Mouse (Mus musculus) liver, embryonic 11.5 days (tissue): ENCODE results near the gene Ruvbl2. TPM values are rescaled to one million over a fixed set of nuclear protein-coding genes. Genes with fewer than 3 reads are reported as not detected.
"Not testable (repeated sequence)": the region's sequence is repeated elsewhere in the genome, so short reads cannot be mapped to it uniquely, and the experiment has no call there.

Experiments
- ATAC-seq: fragments of 200-750 bp; cut with Nextera tagmentation; replicated peaks from 2 replicates; pipeline ENCODE4 v1.8.0; 2017; ENCODE audit warnings: moderate number of reproducible peaks, mild to moderate bottlenecking, moderate TSS enrichment, moderate library complexity; ENCODE audit not compliant: low FRiP score
- DNase-seq: peaks from one replicate; pipeline ENCODE4 v3.0.0-alpha.2; 2017; ENCODE audit warnings: low spot score
- H3K27ac ChIP-seq: fragments of 300-500 bp; sonication (generic); 2 replicates; pipeline ENCODE4 v1.5.1; 2014; ENCODE audit warnings: mild to moderate bottlenecking, low read depth, low read length, control low read depth
- H3K27me3 ChIP-seq: fragments of 300-500 bp; sonication (generic); replicated peaks from 2 replicates; pipeline ENCODE4 v1.6.1; 2014; ENCODE audit warnings: low read length, mixed read lengths; ENCODE audit not compliant: control insufficient read depth, insufficient read depth
- H3K36me3 ChIP-seq: fragments of 300-500 bp; sonication (generic); 2 replicates; pipeline ENCODE4 v1.6.1; 2014; ENCODE audit warnings: mild to moderate bottlenecking, low read length, moderate library complexity, mixed read lengths; ENCODE audit not compliant: control insufficient read depth, insufficient read depth
- H3K4me1 ChIP-seq: fragments of 300-500 bp; sonication (generic); replicated peaks from 2 replicates; pipeline ENCODE4 v1.6.1; 2014; ENCODE audit warnings: low read length, mixed read lengths; ENCODE audit not compliant: control insufficient read depth, insufficient read depth
- H3K4me2 ChIP-seq: fragments of 300-500 bp; sonication (generic); 2 replicates; pipeline ENCODE4 v1.6.1; 2014; ENCODE audit warnings: mild to moderate bottlenecking, control low read depth, moderate library complexity
- H3K4me3 ChIP-seq: fragments of 300-500 bp; sonication (generic); 2 replicates; pipeline ENCODE4 v1.5.1; 2014; ENCODE audit warnings: low read depth, low read length, control low read depth
- H3K9ac ChIP-seq: fragments of 300-500 bp; sonication (generic); 2 replicates; pipeline ENCODE4 v1.6.1; 2014; ENCODE audit warnings: low read depth, low read length, control low read depth
- H3K9me3 ChIP-seq: fragments of 300-500 bp; sonication (generic); 2 replicates; pipeline ENCODE4 v1.6.1; 2016; ENCODE audit warnings: low read length, inconsistent platforms, mixed read lengths; ENCODE audit not compliant: control insufficient read depth
- WGBS: fragments of 180-500 bp; shearing (Covaris S2); extraction: QIAGEN DNeasy Blood & Tissue Kit; methylation state at CpG from one replicate; pipeline ENCODE4 v1.1.7; 2014; 5-methylcytosine and 5-hydroxymethylcytosine counted together
- polyA plus RNA-seq: library from polyadenylated mRNA; unstranded; fragments of >200 nt; fragmentation: Nextera tagmentation; extraction: Ambion mirVana; gene quantifications from 2 replicates; pipeline ENCODE4 v1.2.1, GENCODE M21; 2014

Ruvbl2 gene
- polyA plus RNA-seq, result 240 and 250 TPM in 2 replicates

- Histone ChIP-seq H3K4me3 (0 out of 2 replicates have a peak within 1 kb of the TSS, but pooled peaks have one; percentile 8), H3K27ac (0 out of 2 replicates have a peak within 1 kb of the TSS, but pooled peaks have one; percentile 17), H3K27me3 (no peaks in the 10 kb centered on the region), H3K4me2 (0 out of 2 replicates have a peak within 1 kb of the TSS, but pooled peaks have one; percentile 4), H3K4me1 (peaks cover 31% of the 10 kb centered on the region), H3K9me3 (no peaks in the 10 kb centered on the region), H3K36me3 (peaks cover 2% of the 10 kb centered on the region; the same call in 1 of the 2 replicates), H3K9ac (no peak within 1 kb of the TSS)
- 38% methylated on average over 19 of the region's 19 CpGs for WGBS
- no peak for ATAC-seq
- no peak for DNase-seq
These were observed at the start of gene Ruvbl2 for GRCm38 (mm10) chr7:45437521-45438276. Gene Ruvbl2, minus strand, starts transcription at chr7:45438096.

- WGBS, result 81% methylated on average over 12 of the region's 12 CpGs
- Histone ChIP-seq H3K36me3 (no peaks in the 10 kb centered on the region), H3K27ac (peak within 1 kb of the TSS; percentile 39), H3K4me2 (peak within 1 kb of the TSS; percentile 73), H3K27me3 (no peaks in the 10 kb centered on the region), H3K9ac (no peak within 1 kb of the TSS), H3K9me3 (no peaks in the 10 kb centered on the region), H3K4me3 (peak within 1 kb of the TSS; percentile 15; the same call in 1 of the 2 replicates), H3K4me1 (peaks cover 44% of the 10 kb centered on the region)
- no peak for DNase-seq
- no peak for ATAC-seq
These were observed 49.0 kb upstream of the Ruvbl2 start, which contains the start of gene Gm45808 for GRCm38 (mm10) chr7:45486761-45487415. Gene Gm45808, minus strand, starts transcription at chr7:45486811.

- ATAC-seq (peak; percentile 48), DNase-seq (no peak)
- H3K9ac ChIP-seq, result no peak overlapping the region
- peak overlapping the region; percentile 39 for H3K27ac ChIP-seq
- no peaks in the 10 kb centered on the region for H3K36me3 ChIP-seq
- no peaks in the 10 kb centered on the region for H3K27me3 ChIP-seq
- H3K4me2 ChIP-seq, result peak overlapping the region; percentile 27
- no peaks in the 10 kb centered on the region for H3K9me3 ChIP-seq
- peak overlapping the region; percentile 15; the same call in 1 of the 2 replicates for H3K4me3 ChIP-seq
- peaks cover 40% of the 10 kb centered on the region for H3K4me1 ChIP-seq
- WGBS, result 30% methylated on average over 7 of the region's 7 CpGs
These were observed 48.3 kb upstream of the Ruvbl2 start for GRCm38 (mm10) chr7:45486158-45486557.

- H3K4me2 ChIP-seq, ATAC-seq, H3K27ac ChIP-seq, H3K9me3 ChIP-seq, H3K4me3 ChIP-seq, H3K27me3 ChIP-seq, DNase-seq, H3K9ac ChIP-seq, H3K36me3 ChIP-seq: not testable (repeated sequence)
- WGBS, result 89% methylated on average over 5 of the region's 5 CpGs
- peaks cover 33% of the 10 kb centered on the region for H3K4me1 ChIP-seq
These were observed 47.1 kb upstream of the Ruvbl2 start for GRCm38 (mm10) chr7:45484985-45485384.

- DNase-seq (no peak), ATAC-seq (no peak)
- Histone ChIP-seq H3K4me1 (peaks cover 16% of the 10 kb centered on the region), H3K4me2 (no peak overlapping the region), H3K9ac (no peak overlapping the region), H3K9me3 (no peaks in the 10 kb centered on the region), H3K36me3 (no peaks in the 10 kb centered on the region), H3K27me3 (no peaks in the 10 kb centered on the region), H3K4me3 (no peak overlapping the region), H3K27ac (no peak overlapping the region)
- 42% methylated on average over 1 of the region's 1 CpGs for WGBS
These were observed 44.3 kb upstream of the Ruvbl2 start for GRCm38 (mm10) chr7:45482166-45482565.

GRCm38 (mm10) chr7:45481374-45481927, 43.6 kb upstream of the Ruvbl2 start, which contains the start of gene Tulp2:
Gene Tulp2, plus strand, starts transcription at chr7:45481877.
- Histone ChIP-seq H3K4me2 (no peak within 1 kb of the TSS), H3K27ac (no peak within 1 kb of the TSS), H3K9me3 (no peaks in the 10 kb centered on the region), H3K4me3 (no peak within 1 kb of the TSS), H3K27me3 (no peaks in the 10 kb centered on the region), H3K4me1 (peaks cover 9% of the 10 kb centered on the region), H3K9ac (no peak within 1 kb of the TSS), H3K36me3 (no peaks in the 10 kb centered on the region)
- DNase-seq, result no peak
- WGBS, result 45% methylated on average over 15 of the region's 15 CpGs
- peak; percentile 68 for ATAC-seq

GRCm38 (mm10) chr7:45480310-45480709, 42.4 kb upstream of the Ruvbl2 start:
- not testable (repeated sequence) for H3K9ac ChIP-seq, H3K27ac ChIP-seq, H3K9me3 ChIP-seq, ATAC-seq, H3K4me1 ChIP-seq, DNase-seq, H3K4me3 ChIP-seq, H3K4me2 ChIP-seq, H3K27me3 ChIP-seq, H3K36me3 ChIP-seq
- 66% methylated on average over 3 of the region's 4 CpGs for WGBS

- DNase-seq, result no peak
- H3K9me3 ChIP-seq, result no peaks in the 10 kb centered on the region
- ATAC-seq, result no peak
- H3K4me3 ChIP-seq, result no peak overlapping the region
- WGBS, result 90% methylated on average over 7 of the region's 7 CpGs
- H3K36me3 ChIP-seq, result no peaks in the 10 kb centered on the region
- no peak overlapping the region for H3K27ac ChIP-seq
- no peak overlapping the region for H3K9ac ChIP-seq
- peaks cover 9% of the 10 kb centered on the region; the same call in 1 of the 2 replicates for H3K4me1 ChIP-seq
- H3K27me3 ChIP-seq, result no peaks in the 10 kb centered on the region
- H3K4me2 ChIP-seq, result no peak overlapping the region
These were observed 40.9 kb upstream of the Ruvbl2 start for GRCm38 (mm10) chr7:45478774-45479173.
